Mouse (Mus musculus) kidney, postnatal 14 days (tissue): Measurements from ENCODE around the gene Birc5.

ENCODE experiments used
- DNase-seq: peaks from one replicate; pipeline ENCODE4 v3.0.0; 2022; ENCODE audit warnings: mixed read lengths

The Birc5 gene

DNA sequence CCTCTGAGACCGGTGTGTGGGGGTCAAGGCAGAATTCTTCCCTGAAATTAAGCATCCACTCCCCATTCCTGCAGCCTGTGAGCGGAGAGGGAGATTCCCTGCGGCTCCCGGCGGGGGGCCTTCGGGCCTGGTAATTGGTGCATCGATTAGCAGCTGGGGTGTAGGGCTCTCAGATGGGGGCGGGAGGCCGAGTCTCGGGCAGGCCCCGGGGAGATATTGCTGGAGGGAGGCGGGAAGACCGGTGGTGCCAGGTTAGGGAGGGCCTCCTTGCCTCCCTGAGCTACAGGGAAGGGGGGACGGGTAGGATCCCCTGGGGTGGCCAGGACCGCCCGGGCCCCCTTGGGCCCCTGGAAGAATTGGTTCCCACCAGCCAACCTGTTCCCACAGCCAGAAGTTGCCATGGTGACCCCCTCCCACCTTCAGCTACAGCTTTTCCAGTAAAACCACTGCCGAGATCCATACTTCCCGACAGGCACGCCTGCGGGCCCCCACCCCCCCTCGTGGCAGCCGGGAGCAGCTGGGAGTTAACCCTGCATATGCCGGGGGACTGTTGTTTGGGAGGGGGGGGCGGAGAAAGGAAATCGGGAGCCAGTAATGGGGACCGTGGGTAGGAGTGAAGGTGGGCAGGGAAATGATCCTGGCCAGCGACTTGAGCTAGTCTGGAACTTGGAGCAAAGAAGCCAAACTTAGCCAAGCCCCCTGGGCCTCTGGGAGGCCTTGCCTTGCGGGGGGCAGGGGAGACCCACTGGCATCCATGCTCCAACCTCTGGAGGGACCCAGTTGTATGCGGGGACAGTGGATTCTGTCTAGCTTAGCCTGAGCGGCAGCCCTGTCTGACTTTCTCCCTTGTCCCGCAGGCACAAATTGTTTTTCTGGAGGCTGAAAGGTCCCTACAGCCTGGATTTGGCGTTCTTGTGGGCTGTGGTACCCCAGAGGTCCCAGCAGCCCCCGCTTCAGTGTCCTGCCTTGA, 40.1 kb downstream of the Birc5 start:
- DNase-seq: no peak

DNA sequence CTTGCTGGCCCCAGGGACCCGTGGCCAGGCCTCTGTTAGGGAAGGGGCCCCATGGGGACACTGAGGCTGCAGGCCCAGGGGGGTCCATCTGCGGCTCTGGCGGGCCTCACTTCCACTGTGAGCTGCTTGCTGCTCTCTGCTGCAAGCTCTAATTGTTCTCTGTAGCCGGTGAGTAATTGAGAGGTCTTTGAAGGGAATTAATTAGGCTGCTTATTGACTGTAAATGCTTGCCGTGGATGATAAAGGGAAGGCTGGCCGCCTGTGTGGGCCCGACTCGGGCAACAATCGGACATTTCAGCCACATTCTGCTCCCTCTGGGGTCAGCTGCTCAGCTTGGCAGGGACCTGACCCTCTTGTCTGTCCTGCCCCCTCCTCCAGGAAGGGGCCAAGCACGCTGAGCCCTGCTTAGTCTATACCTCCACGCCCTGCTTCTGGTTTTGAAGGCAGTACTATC, 40.9 kb downstream of the Birc5 start:
- no peak for DNase-seq

DNA sequence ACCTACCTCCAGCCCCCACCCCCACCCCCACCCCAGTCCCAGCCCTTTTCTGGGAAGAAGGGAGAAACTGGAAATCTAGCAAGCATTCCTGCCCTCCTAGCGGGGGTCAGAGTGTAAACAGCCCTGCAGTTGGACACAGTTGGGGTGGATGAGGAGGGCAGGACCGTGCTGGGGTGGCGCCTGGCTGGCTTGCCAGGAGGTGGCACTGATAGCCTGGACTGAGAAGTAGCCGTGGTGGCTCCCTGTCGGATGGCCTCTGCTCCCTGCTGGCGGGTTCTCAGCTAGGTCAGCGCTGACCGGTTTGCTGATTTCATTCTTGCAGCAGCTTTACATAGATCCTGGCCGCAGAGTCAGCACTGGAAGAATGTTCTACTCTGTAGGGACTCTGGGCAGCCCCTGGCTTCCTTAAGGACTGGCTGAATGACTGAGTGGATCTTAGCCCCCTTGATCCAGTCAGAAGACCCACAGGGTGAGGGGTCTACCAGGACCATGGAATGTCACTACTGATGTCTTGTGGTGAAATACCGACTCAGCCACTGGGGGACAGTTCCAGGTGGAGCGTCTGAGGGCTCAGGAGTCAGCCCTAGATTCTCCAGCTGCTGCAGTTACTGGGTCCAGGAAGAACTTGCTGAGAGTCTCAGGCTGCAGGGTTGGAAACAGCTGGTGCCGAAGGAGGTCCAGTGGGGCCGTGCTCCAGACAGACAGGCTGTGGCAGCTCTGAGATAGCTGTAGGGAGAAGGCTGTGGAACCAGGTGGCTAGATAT, 41.6 kb downstream of the Birc5 start:
- peak; percentile 64 for DNase-seq

DNA sequence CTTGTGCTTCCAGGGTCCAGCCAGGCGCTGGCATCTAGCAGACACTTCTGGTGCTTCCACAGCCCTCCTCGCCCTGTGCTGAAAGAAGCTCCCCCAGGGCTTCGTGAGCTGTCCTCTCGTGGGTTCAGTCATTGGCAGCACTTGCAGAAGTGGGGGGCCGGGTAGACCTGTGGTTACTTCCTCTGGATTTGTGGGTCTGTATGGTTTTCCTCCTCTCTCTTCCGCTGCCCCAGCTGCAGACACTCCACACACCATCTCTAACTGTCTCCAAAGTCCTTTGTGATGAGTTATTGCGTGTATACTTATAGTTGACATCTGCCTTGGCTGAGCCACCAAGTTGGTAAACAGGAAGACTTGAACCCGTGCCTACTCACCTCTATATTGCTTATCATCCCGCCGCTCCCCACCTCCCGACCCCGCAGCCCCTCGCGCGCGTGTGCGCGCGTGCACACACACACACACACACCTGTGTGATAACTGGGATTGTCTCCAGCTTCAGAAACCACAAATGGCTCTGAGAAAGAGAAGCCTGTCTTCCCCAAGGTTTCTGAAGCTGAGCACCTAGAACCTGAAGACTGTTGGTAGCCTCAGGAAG, 42.6 kb downstream of the Birc5 start:
- DNase-seq: no peak

DNA sequence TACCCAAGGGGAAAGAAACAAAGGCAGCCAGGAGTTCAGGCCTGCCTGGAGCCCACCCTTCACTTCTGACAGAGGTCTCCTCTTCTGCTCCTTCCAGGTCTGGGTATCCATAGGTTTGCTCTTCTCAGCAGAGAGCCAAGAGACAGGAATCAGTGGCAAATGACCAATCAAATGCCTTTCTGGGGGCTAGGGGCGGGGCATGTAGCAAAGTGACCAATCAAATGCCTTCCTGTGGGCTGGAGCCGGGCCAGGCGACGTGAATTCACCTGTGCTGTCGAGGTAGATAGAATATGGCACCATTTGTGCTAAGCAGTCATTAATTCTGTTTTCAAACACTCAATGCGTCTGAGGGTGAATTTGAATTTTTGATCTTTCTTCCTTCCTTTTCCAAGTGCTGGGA, 43.1 kb downstream of the Birc5 start:
- no peak for DNase-seq

DNA sequence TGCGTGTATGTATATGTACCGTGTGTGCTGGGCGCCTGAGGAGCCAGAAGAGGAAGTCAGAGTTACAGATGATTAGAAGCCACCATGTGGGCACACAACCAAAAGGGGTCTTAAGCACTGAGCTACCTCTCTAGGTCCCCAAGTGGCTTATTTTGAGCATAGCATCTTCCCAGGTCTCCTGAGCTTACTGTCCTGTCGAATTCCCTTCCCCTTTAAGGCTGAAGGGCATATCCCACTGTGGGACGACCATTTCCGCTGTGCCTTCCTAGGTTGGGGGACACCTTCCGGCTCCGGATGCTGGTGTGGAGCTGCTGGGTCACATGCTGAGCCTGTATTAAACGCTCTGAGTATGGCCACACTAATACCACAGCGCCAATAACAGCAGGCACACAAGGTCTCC, 45.6 kb downstream of the Birc5 start:
- no peak for DNase-seq

DNA sequence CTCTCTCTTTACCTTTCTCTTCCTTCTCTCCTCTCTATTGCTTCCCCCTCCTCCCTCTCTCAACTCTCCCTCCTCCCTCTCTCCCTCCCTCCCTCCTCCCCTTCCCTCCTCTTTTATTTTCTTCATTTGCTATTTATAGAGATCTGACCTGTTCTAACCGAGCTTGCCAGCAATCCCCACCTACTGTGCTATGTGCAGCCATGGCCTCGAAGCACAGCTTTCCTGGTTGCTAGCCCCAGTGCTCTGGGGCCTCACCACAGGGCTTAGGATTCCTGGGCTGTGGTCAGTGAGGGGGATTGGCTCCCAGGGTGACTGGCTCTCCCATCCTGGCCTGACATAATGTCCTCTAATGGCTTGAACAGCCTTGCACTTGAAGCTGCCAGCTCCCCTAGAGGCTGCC, 47.5 kb downstream of the Birc5 start:
- no peak for DNase-seq

DNA sequence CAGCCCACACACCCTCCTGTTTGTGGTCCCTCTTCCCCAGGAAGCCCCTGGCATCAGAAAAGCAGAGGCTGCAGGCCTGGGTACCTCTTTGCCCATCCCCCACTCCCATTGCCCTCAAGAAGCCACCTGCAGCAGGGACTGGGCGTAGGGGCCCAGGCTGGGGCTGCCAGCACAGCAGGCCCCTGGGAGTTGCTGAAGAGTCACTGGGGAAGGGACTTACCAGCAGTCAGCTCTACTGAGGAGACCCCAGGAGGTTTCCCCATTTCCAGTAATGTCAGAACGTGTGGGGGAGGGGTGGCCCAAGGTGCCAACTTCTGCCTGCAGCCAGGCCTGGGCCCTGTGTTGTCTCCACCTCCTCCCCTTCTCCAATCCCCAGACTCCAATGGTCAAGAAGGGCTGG, 53.2 kb downstream of the Birc5 start:
- DNase-seq: no peak

DNA sequence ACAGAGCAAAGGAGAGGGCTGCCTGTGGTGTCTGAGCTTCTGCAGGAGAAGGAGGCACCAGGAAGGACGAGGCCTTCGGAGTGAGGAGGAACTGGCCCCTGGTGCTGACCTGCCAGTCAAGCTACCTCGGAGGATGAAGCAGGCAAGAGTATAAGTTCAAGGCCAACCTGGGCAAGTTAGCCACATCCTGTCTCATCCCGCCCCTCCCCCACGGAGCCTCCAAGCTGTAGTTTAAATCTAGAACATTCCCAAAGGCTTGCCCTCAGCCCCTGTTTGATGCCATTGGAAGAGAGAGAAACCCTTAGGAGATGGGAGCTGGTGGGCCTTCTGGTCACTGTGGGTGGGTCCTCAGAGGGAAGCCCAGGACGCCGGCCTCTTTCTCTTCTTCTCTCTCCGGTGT, 55.4 kb downstream of the Birc5 start:
- no peak for DNase-seq
